In genomic region chr9:94537970-94538822, GRCm38 (mm10) we compare ENCODE assay signal across 8 mouse cellular contexts. TPM values are rescaled to one million over a fixed set of nuclear protein-coding genes. Genes with fewer than 3 reads are reported as not detected.
DNase-seq lines count a peak whose midpoint lies in the region; ATAC-seq lines count a peak whose summit lies in the region.

TSS of gene 1190002N15Rik (minus strand) at chr9:94538081.

- whole genome bisulfite sequencing in hindbrain, embryonic 14.5 days = under 1% methylated on average over 61 of the region's 104 CpGs

- no peaks in the 10 kb centered on the region for H3K9me3 ChIP-seq in hindbrain, embryonic 14.5 days (ENCODE audit: control insufficient read depth, low read length)

- H3K36me3 ChIP-seq in hindbrain, embryonic 14.5 days (replicated peaks; ENCODE audit: control insufficient read depth, insufficient read depth) = no peaks in the 10 kb centered on the region

- DNase-seq in T-cell, adult 2 months (ENCODE audit: low spot score) = peak; percentile 94
- DNase-seq in cerebellum, postnatal 25 days = peak; percentile 96 to 98
- peak; percentile 82 to 87 for DNase-seq in frontal cortex, postnatal 25 days (ENCODE audit: low spot score in 2 of 2)
- DNase-seq in hindbrain, embryonic 14.5 days (ENCODE audit: low spot score) = peak; percentile 91
- DNase-seq in layer of hippocampus, postnatal 36 days = peak; percentile 91 to 92
- DNase-seq in lung, postnatal 25 days (ENCODE audit: low spot score) = peak; percentile 94
- DNase-seq in retina, adult 2 months (ENCODE audit: low read depth, low spot score) = peak; percentile 86
- DNase-seq in thymus, postnatal 25 days = peak; percentile 94

- H3K4me3 ChIP-seq in hindbrain, embryonic 14.5 days (replicated peaks; ENCODE audit: low read length) = peak within 1 kb of the TSS; percentile 88

- H3K27me3 ChIP-seq in hindbrain, embryonic 14.5 days (ENCODE audit: control insufficient read depth, insufficient read depth, low read length) = no peaks in the 10 kb centered on the region

- peak within 1 kb of the TSS; percentile 85 for H3K9ac ChIP-seq in hindbrain, embryonic 14.5 days

- H3K4me2 ChIP-seq in hindbrain, embryonic 14.5 days (replicated peaks) = peak within 1 kb of the TSS; percentile 79

- H3K27ac ChIP-seq in hindbrain, embryonic 14.5 days = peak within 1 kb of the TSS; percentile 97

- ATAC-seq in hindbrain, embryonic 14.5 days (ENCODE audit: low FRiP score) = peak; percentile 95

- peaks cover 15% of the 10 kb centered on the region for H3K4me1 ChIP-seq in hindbrain, embryonic 14.5 days (replicated peaks; ENCODE audit: control insufficient read depth, insufficient read depth, low read length)

RNA-seq across cellular contexts. Expression of gene 1190002N15Rik, which starts in this region (rescaled TPM):
- 12.8 and 13.2 TPM in 2 replicates for polyA plus RNA-seq in hindbrain, embryonic 14.5 days (2014; fragmentation: Nextera tagmentation; extraction: Ambion mirVana)
- total RNA-seq in layer of hippocampus, postnatal 36 days (2021) = 10 to 100 TPM; 18.9 to 19.0 TPM

Comparison
In these comparisons a context has a peak if more than half of its experiments do, and no peak if none do; other contexts are left out.
1. Peak in every context shown above with its lines: DNase-seq, ATAC-seq, H3K4me3 ChIP-seq and H3K27ac ChIP-seq.